Mouse (Mus musculus) limb, embryonic 14.5 days (tissue): ENCODE data around the gene Slc37a4. TPM values are rescaled to one million over a fixed set of nuclear protein-coding genes. Genes with fewer than 3 reads are reported as not detected.
"Not testable (repeated sequence)": the region's sequence is repeated elsewhere in the genome, so short reads cannot be mapped to it uniquely, and the experiment has no call there.

ENCODE experiments used
- ATAC-seq: fragments of 200-750 bp; cut with Nextera tagmentation; 2 replicates; pipeline ENCODE4 v1.8.0; 2017; ENCODE audit warnings: low read depth, moderate number of reproducible peaks, moderate TSS enrichment; ENCODE audit not compliant: low FRiP score
- DNase-seq: peaks from one replicate; pipeline ENCODE4 v3.0.0-alpha.2; 2015; ENCODE audit warnings: low spot score
- H3K27ac ChIP-seq: fragments of 300-500 bp; sonication (generic); replicated peaks from 2 replicates; pipeline ENCODE4 v1.5.1; 2014; ENCODE audit warnings: low read depth, mild to moderate bottlenecking, low read length, moderate library complexity, mixed read lengths
- H3K27me3 ChIP-seq: fragments of 300-500 bp; sonication (generic); 2 replicates; pipeline ENCODE4 v1.6.1; 2014; ENCODE audit warnings: low read length, mixed read lengths; ENCODE audit not compliant: control insufficient read depth, insufficient read depth
- H3K36me3 ChIP-seq: fragments of 300-500 bp; sonication (generic); 2 replicates; pipeline ENCODE4 v1.6.1; 2014; ENCODE audit warnings: mild to moderate bottlenecking, low read length, moderate library complexity, mixed read lengths; ENCODE audit not compliant: control insufficient read depth, insufficient read depth
- H3K4me1 ChIP-seq: fragments of 300-500 bp; sonication (generic); 2 replicates; pipeline ENCODE4 v1.6.1; 2014; ENCODE audit warnings: antibody characterized with exemption, low read length, mixed read lengths; ENCODE audit not compliant: control insufficient read depth, insufficient read depth
- H3K4me2 ChIP-seq: fragments of 300-500 bp; sonication (generic); replicated peaks from 2 replicates; pipeline ENCODE4 v1.6.1; 2014; ENCODE audit warnings: low read depth, mild to moderate bottlenecking, low read length, moderate library complexity; ENCODE audit not compliant: severe bottlenecking
- H3K4me3 ChIP-seq: fragments of 300-500 bp; sonication (generic); replicated peaks from 2 replicates; pipeline ENCODE4 v1.5.1; 2014; ENCODE audit warnings: low read length
- H3K9ac ChIP-seq: fragments of 300-500 bp; sonication (generic); 2 replicates; pipeline ENCODE4 v1.6.1; 2014; ENCODE audit warnings: mild to moderate bottlenecking, low read depth, low read length, moderate library complexity; ENCODE audit not compliant: severe bottlenecking
- H3K9me3 ChIP-seq: fragments of 300-500 bp; sonication (generic); 2 replicates; pipeline ENCODE4 v1.6.1; 2016; ENCODE audit warnings: low read length; ENCODE audit not compliant: control insufficient read depth
- POLR2A ChIP-seq: fragments of 200-500 bp; IDR thresholded peaks from 2 replicates; pipeline ENCODE4 v1.8.0; 2012; ENCODE audit warnings: inconsistent platforms, mild to moderate bottlenecking, moderate library complexity, borderline replicate concordance; ENCODE audit not compliant: insufficient read depth, insufficient read length; ENCODE audit errors: extremely low read depth
- WGBS: fragments of 180-500 bp; shearing (Covaris S2); extraction: QIAGEN DNeasy Blood & Tissue Kit; methylation state at CpG from one replicate; pipeline ENCODE4 v1.1.7; 2014; 5-methylcytosine and 5-hydroxymethylcytosine counted together
- polyA plus RNA-seq, 2 experiments: library from polyadenylated mRNA; depleted of rRNA in 1 of 2; stranded (reverse) in 1 of 2; unstranded in 1 of 2; fragments of >200 nt; fragmentation: Nextera tagmentation in 1 of 2; extraction: Ambion mirVana in 1 of 2; gene quantifications; 2 replicates each; pipeline versions ENCODE4 v1.2.1 to v1.2.3; 2012 to 2014

The Slc37a4 gene
- polyA plus RNA-seq, 2 experiments = 12.5 to 17.5 TPM

- no peak overlapping the region for H3K9ac ChIP-seq
- peaks cover 2% of the 10 kb centered on the region; the same call in 1 of the 2 replicates for H3K4me1 ChIP-seq
- no peak overlapping the region for H3K4me3 ChIP-seq
- ATAC-seq (no peak), DNase-seq (no peak)
- no peak overlapping the region for H3K4me2 ChIP-seq
- no peaks in the 10 kb centered on the region for H3K9me3 ChIP-seq
- no peak overlapping the region for H3K27ac ChIP-seq
- peaks cover 50% of the 10 kb centered on the region for H3K36me3 ChIP-seq
- no peaks in the 10 kb centered on the region for H3K27me3 ChIP-seq
- no peak for TF ChIP-seq POLR2A
- WGBS = 86% methylated on average over 4 of the region's 4 CpGs
Observed at GRCm38 (mm10) chr9:44401081-44401480, 4.4 kb downstream of the Slc37a4 start.

- DNase-seq (no peak), ATAC-seq (no peak)
- no peak for TF ChIP-seq POLR2A
- WGBS = 80% methylated on average over 3 of the region's 3 CpGs
- no peak overlapping the region for H3K27ac ChIP-seq
- H3K36me3 ChIP-seq = peaks cover 64% of the 10 kb centered on the region
- no peaks in the 10 kb centered on the region for H3K9me3 ChIP-seq
- no peak overlapping the region for H3K9ac ChIP-seq
- no peak overlapping the region for H3K4me2 ChIP-seq
- H3K4me1 ChIP-seq = peaks cover 7% of the 10 kb centered on the region; the same call in 1 of the 2 replicates
- H3K27me3 ChIP-seq = no peaks in the 10 kb centered on the region
- no peak overlapping the region for H3K4me3 ChIP-seq
Observed at GRCm38 (mm10) chr9:44405011-44405410, 8.4 kb downstream of the Slc37a4 start.

- peaks cover 7% of the 10 kb centered on the region; the same call in 1 of the 2 replicates for H3K4me1 ChIP-seq
- peak within 1 kb of the TSS; percentile 81 for H3K4me3 ChIP-seq
- H3K9me3 ChIP-seq = no peaks in the 10 kb centered on the region
- peaks cover 65% of the 10 kb centered on the region for H3K36me3 ChIP-seq
- peak; percentile 60; the same call in 1 of the 2 replicates for TF ChIP-seq POLR2A
- DNase-seq (peak; percentile 97), ATAC-seq (peak; percentile 95)
- H3K27me3 ChIP-seq = no peaks in the 10 kb centered on the region
- WGBS = under 1% methylated on average over 51 of the region's 51 CpGs
- peak within 1 kb of the TSS; percentile 82 for H3K9ac ChIP-seq
- peak within 1 kb of the TSS; percentile 51 for H3K4me2 ChIP-seq
- H3K27ac ChIP-seq = peak within 1 kb of the TSS; percentile 93
Observed at GRCm38 (mm10) chr9:44406906-44407751, 10.5 kb downstream of the Slc37a4 start, which contains the start of the genes Rps25 and Trappc4. Gene Rps25 (plus strand): TSS chr9:44407139. Gene Trappc4 (minus strand): TSS chr9:44407600.

GRCm38 (mm10) chr9:44407752-44408097 is 11.1 kb downstream of the Slc37a4 start:
- peak overlapping the region; percentile 51 for H3K4me2 ChIP-seq

DNA sequence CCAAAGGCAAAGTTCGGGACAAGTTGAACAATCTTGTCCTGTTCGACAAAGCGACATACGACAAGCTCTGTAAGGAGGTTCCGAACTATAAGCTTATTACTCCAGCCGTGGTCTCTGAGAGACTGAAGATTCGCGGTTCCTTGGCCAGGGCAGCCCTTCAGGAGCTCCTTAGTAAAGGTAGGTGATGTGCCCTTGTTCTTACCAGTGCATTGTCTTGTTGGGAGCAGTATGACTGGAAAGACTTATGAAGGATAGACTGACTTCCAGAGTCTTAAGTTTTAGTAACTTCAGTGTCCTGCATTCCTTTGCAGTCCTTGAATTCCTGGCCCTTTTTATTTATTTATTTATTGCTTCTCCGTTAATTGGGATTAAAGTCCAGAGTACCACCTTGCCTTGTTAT is 12.0 kb downstream of the Slc37a4 start:
- H3K27ac ChIP-seq, DNase-seq, H3K9me3 ChIP-seq, ATAC-seq, H3K27me3 ChIP-seq, H3K4me1 ChIP-seq: not testable (repeated sequence)
- 76% methylated on average over 9 of the region's 9 CpGs for WGBS
- peaks cover 65% of the 10 kb centered on the region for H3K36me3 ChIP-seq
- peak overlapping the region; percentile 81 for H3K4me3 ChIP-seq
- H3K9ac ChIP-seq = peak overlapping the region; percentile 82; the same call in 1 of the 2 replicates
- peak overlapping the region; percentile 51 for H3K4me2 ChIP-seq

More at GRCm38 (mm10) chr9:44407752-44408097, 11.1 kb downstream of the Slc37a4 start:
- Histone ChIP-seq H3K27ac (peak overlapping the region; percentile 93), H3K27me3 (no peaks in the 10 kb centered on the region), H3K9ac (peak overlapping the region; percentile 82), H3K4me1 (peaks cover 7% of the 10 kb centered on the region; the same call in 1 of the 2 replicates), H3K4me3 (peak overlapping the region; percentile 81), H3K36me3 (peaks cover 65% of the 10 kb centered on the region), H3K9me3 (no peaks in the 10 kb centered on the region)
- peak; percentile 24 for ATAC-seq
- no peak for DNase-seq
- no peak for TF ChIP-seq POLR2A
- 1% methylated on average over 23 of the region's 24 CpGs for WGBS
